Mouse (Mus musculus): ENCODE data around the gene Wasf2.
"Not testable (repeated sequence)": the region's sequence is repeated elsewhere in the genome, so short reads cannot be mapped to it uniquely, and the experiment has no call there.

Gene Wasf2

GRCm38 (mm10) chr4:133095734-133096065 lies 34.6 kb upstream of the Wasf2 start:
- not testable (repeated sequence) for ATAC-seq (ENCODE audit: insufficient number of reproducible peaks, low FRiP score, low TSS enrichment)

- not testable (repeated sequence) for ATAC-seq (ENCODE audit: insufficient number of reproducible peaks, low FRiP score, low TSS enrichment)
Observed at GRCm38 (mm10) chr4:133096671-133097070, 33.6 kb upstream of the Wasf2 start.

GRCm38 (mm10) chr4:133101751-133102150 lies 28.6 kb upstream of the Wasf2 start:
- ATAC-seq (ENCODE audit: insufficient number of reproducible peaks, low FRiP score, low TSS enrichment), result no peak

GRCm38 (mm10) chr4:133103525-133104193 lies 26.6 kb upstream of the Wasf2 start:
- peak; percentile 60; the same call in 1 of the 2 replicates for ATAC-seq (ENCODE audit: insufficient number of reproducible peaks, low FRiP score, low TSS enrichment)

GRCm38 (mm10) chr4:133104194-133104569 lies 26.1 kb upstream of the Wasf2 start:
- ATAC-seq (ENCODE audit: insufficient number of reproducible peaks, low FRiP score, low TSS enrichment), result no peak

- ATAC-seq (ENCODE audit: insufficient number of reproducible peaks, low FRiP score, low TSS enrichment), result no peak
Observed at GRCm38 (mm10) chr4:133106691-133107090, 23.6 kb upstream of the Wasf2 start.

GRCm38 (mm10) chr4:133107788-133108281 lies 22.5 kb upstream of the Wasf2 start:
- no peak for ATAC-seq (ENCODE audit: insufficient number of reproducible peaks, low FRiP score, low TSS enrichment)

DNA sequence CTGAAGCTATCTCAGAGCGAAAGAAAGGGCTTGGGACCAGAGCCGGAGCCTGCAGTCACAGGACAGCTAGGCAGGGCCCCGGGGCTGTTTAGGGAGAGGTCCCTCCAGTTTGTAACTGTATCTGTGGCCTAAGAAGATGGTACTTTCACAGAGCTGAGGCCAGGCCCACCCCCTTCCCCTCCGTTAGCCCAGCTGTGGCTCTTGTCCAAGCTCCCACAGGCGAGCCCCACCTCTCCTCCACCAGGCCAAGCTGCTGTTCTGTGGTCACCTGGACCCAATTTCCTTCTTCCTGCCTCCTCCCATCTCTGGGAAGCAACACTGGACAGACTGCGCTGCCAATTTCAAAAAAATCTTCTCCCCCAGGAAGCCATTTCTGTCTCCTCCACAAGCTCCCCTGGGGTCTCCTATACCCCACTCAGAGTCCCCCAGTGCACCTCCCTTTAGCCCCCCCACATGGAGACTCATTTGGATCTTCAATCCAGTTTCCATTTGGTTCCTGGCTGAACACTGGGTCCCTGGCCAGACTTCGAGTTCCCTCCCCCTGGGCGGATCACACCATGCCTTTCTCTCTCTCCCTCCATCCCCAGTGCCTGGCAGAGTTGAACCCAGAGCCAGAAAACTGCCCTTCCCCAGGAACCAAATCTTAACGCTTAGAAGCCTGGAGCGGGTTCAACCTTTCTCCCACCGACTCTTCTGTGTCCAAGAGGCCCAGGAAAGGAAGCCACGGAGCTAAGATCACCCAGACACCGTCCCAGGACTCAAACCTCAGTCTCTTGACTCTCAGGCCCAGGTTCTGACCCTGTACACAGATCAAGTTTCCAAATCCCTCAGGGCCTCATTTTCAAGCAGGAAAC lies 21.6 kb upstream of the Wasf2 start:
- no peak for ATAC-seq (ENCODE audit: insufficient number of reproducible peaks, low FRiP score, low TSS enrichment)

GRCm38 (mm10) chr4:133109335-133109801 lies 20.9 kb upstream of the Wasf2 start:
- no peak for ATAC-seq (ENCODE audit: insufficient number of reproducible peaks, low FRiP score, low TSS enrichment)

DNA sequence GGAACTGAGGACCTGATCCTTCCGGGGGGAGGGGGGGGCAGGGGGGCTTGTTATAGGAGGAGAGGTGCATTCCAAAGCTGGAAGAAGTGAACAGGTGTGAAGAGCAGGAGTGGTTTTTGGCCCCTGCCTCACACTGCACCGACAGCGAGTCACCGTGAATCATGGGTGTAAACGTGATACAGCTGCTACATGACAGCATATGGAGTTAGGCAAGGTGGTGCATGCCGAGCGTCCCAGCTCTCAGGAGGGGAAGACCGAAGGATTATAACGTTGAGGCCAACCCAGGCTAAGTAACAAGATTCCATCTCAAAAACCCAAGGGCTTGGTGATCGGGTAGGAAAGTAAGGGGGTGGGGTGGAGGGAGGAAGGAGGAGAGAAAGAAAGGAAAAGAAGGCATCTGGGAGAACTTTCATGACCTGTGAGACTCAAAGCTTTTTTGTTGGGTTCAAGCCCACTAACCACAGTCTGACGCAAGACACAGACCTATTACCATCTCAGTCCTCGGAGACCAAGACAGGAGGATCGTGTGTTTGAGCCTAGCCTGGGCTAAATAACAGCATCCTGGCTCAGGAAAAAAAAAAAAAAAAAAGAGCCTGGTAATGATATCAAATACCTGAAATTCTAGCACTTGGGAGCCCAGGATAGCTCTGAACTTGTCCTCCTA lies 18.0 kb upstream of the Wasf2 start:
- ATAC-seq (ENCODE audit: insufficient number of reproducible peaks, low FRiP score, low TSS enrichment), result no peak

DNA sequence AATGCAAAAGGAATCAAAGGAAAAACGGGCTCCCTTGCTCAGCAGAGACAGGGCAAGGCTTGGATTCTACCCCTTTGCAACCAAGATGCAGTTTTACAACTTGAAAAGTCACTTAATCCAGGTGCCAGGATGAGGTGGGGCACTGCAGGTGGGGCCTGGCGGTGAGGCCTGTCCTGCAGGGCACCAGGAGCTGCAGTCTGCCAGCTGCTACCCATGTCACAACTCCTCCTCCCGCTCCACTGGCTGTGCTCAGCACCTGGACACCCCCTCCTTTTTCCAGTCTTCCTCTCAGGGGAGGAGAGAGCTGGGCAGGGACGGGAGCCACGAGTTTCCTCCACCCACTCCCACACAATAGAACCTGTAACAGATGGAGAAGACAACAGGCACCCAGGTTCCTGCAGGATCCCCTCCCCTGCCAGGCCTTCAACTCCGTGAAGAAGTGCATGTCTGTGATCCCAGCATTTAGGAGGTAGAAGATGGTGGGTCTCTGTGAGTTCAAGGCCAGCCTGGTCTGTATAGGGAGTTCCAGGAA lies 16.9 kb upstream of the Wasf2 start:
- ATAC-seq (ENCODE audit: insufficient number of reproducible peaks, low FRiP score, low TSS enrichment), result no peak

DNA sequence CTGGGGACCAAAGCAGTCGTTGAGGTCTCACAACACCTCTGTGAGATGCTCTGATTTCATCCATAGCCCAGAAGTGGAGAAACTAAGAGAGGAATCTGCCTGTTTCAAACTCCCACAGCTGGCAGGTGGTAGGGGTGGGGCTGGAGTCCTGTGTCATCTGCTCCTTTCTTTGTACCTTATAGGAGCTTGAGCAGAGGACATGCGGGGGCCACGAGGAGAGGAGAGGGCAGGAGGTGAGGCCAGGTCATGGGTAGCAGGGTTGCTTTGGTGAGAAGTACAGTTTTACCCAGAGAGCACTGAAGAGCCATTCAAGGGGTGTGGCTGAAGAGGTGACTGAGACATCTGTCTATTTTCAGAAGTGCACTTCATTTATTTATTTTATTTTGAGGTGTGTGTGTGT lies 15.5 kb upstream of the Wasf2 start:
- no peak for ATAC-seq (ENCODE audit: insufficient number of reproducible peaks, low FRiP score, low TSS enrichment)

DNA sequence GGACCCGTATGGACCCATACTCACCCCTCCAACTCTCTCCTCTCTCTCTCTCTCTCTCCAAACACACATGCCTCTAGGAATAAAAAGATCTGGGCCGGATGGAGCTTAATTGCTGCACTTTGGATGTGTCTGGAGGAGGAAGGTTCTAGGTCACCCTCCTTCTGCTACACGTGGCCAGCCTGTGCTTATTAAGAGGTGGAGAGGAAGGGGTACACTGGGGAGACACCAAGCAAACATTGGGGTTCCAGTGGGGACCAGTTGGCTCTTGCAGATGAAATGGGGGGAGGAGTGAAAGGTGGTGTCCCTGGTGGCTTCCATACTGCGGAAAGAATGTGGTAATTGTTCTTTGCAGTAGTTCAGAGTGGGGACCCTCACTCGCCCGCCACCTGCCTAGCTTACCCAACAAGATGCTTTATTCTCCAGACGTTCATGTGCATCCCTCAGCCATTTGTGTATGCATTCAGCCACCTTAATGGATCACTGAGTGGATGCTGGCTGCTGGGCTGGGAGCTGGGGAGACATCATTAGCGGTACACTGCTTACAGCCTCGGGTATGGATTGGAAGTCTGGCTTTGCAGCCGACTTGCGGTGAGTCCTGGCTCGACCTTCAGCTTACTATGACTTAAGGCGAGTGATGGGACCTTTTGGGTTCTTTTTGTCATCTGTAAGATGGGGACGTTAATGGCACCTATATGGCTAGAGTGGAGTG lies 14.4 kb upstream of the Wasf2 start:
- ATAC-seq (ENCODE audit: insufficient number of reproducible peaks, low FRiP score, low TSS enrichment), result no peak

DNA sequence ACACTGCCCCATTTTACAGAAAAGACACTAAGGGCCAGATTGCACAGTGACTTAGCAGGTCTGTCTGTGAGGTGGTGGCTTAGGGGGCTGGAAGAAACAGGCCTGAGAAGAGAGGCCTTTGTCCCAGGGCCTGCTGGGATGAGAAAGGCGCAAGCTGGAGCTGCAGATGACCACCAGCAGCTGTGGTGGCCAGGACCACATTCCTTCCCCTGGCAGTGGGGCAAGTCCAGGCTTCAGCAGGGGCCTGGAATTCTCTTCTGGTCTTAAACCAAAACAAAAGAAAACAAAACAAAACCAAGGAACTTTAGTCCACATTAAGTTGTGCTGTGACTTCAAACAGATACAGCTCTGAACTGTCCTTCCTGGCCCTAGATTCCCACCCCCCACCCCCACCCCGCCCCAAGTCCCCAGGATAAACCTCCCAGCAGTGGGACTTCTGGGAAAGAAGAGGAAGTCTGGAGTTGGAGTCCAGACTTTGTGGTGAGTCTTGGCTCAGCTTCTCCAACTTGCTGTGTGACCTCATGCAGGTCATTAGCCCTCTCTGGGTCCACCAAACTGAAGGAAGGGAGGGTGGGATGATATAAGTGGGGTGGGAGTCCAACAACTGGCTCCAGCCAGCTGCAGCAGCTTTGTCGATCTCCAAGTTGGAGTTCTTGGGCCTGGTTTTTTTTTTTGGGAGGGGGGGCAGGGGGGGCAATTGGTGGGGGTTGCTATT lies 13.4 kb upstream of the Wasf2 start:
- no peak for ATAC-seq (ENCODE audit: insufficient number of reproducible peaks, low FRiP score, low TSS enrichment)

GRCm38 (mm10) chr4:133117556-133118411 lies 12.5 kb upstream of the Wasf2 start:
- ATAC-seq (ENCODE audit: insufficient number of reproducible peaks, low FRiP score, low TSS enrichment), result peak; percentile 45; the same call in 1 of the 2 replicates

DNA sequence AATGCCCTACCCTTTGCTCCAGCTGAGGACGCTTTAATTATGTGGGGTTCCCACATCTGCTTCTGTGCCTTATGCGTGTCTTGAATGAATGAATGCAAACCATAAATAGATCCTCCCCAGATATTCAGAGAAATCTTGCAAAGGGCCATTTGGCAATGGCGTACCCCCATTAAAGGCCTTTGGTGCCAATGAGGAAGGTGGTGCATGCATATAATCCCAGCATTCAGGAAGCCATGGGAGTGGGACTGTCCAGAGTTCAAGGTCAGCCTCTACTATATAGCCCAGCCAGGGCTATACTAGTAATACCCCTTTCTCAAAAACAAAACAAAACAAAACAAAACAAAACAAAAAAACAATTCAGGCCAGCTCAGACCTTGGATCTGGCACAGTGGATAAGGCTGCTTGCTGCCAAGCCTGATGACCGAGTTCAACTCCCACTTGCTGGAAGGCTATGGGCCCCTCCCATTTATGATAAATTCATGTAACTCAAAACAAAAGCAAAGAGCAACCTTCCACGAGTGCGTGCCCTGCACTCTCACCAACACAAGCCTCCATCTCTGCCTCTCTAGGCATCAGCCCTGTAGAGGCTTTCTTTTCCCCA lies 11.4 kb upstream of the Wasf2 start:
- ATAC-seq (ENCODE audit: insufficient number of reproducible peaks, low FRiP score, low TSS enrichment), result no peak

GRCm38 (mm10) chr4:133119579-133119978 lies 10.7 kb upstream of the Wasf2 start:
- ATAC-seq (ENCODE audit: insufficient number of reproducible peaks, low FRiP score, low TSS enrichment), result no peak

DNA sequence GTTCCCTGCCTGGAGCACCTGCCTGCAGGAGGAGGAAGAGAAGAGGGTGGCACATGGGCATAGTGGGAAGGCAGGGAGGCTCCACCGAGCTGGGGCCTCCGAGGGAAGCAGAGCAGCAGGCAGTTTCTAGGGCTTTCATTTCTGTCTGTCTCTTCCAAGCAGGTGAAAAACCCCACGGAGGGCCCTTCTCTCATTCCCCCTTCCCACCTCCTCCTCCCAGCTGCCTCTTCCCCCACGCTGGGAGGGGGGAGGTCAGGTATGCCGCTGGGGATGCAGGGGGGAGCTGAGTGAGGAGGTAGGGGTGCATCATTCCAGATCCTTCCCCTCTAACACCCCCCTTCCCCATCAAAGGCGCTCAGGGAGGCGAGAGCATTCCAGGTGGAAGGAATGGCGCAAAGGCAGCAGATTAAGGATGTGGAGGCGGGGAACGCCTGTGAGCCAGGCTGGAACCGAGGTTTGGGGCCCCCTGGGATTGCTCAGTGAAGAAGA lies 9.4 kb upstream of the Wasf2 start:
- ATAC-seq (ENCODE audit: insufficient number of reproducible peaks, low FRiP score, low TSS enrichment), result no peak
